Mouse (Mus musculus): ENCODE measurements at regions not wholly inside any gene's neighbourhood (a gene's known extent, or its start where the extent isn't known, plus 50 kb on each side); places are given as distances from the start of the nearest gene placed in this dataset.

DNA sequence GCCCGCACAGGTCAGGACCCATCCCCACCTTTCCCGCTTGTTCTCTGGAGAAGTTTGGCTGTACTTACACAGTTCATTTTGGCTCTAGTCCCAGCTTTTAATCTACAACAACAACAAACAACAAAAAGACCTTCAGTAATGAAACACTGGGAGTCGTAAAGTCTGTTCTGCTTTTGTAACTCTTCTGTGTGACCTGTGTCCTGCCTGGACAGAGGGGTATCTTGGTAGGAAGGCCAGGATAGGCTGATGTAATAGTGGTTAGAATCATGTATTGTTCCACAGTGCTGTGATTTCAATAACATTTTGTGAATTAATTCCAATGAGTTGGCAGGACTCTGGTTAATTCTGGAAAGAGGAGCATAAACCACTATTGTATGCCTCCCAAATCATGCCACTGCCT is 136.9 kb downstream of the Barhl2 start:
- no peak for DNase-seq (ENCODE audit: low spot score in 2 of 2)

DNA sequence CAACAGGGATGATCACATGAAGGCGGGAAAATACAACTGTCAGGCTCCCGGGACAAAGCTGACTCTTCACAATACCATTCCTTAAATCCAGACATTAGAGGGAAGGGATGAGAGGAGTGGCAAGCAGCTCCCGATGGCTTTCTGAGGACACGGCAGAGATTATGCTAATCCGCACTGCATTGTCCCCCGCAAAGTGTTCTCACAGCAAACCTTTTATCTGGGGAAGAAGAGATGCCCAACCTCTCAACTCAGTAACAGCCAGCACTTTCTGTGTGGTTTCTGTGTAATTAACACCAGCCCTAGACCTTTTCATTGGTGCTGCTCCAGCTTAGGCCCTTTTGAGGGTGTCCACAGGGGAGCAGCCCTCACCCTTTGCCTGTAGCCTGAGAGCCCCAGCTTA is 137.9 kb downstream of the Barhl2 start:
- DNase-seq (ENCODE audit: low spot score in 2 of 2) = no peak

DNA sequence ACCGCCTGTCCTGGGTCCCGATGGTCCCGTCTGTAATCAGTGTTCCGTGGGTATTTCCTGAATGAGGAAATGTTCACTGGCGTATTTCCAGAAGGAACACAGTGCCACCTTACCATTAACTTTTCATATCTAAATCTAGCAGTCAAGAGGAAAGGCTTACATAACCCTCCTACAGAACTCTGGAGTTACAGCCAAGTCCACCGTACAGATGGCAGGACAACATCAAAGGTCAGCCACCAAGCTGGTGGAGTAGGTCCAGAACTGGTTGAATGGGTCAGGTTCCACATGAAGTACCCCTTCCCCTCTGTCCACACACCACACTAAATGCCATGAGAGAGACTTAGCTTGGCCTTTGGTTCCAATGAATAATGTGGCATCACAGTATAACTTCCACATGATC is 139.7 kb downstream of the Barhl2 start:
- DNase-seq (ENCODE audit: low spot score in 2 of 2) = no peak

DNA sequence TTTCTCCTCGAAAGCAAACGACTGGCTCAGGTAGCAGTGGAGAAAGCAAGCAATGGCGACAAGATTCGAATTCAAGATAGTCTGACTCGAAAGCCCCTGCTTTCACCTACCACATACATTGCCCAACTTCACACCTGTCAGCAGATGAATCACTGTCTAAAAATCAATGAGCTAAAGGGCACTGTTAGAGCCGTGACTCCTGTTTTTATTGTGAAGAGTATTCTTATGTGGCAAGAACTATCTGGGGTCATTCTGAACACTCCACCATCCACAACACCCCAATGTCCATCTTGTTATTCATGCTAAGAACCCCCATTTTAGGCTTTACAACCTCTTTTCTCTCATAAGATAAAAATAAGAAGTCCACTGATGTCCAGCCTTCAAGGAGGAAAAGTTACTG is 144.1 kb downstream of the Barhl2 start:
- DNase-seq (ENCODE audit: low spot score in 2 of 2) = no peak

DNA sequence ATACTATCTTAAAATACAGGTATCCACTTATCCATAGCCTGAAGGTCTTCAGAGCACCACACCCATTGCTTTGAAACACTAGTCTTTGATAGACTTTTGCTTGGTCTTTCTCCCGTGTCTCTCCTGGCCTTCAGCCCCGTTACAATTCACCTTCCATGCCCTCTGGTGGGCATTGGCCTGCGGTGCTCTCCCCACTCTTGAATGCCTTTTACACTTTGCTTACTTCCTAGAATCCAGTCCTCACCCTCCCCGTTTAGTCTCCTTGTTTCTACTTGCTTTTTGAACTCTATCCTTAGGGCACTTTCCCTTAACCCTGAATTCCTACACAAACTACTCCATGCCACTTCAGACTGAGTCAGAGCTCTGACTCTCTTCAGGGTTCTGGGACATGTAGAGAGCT is 156.6 kb downstream of the Barhl2 start:
- DNase-seq (ENCODE audit: low spot score in 2 of 2) = no peak

DNA sequence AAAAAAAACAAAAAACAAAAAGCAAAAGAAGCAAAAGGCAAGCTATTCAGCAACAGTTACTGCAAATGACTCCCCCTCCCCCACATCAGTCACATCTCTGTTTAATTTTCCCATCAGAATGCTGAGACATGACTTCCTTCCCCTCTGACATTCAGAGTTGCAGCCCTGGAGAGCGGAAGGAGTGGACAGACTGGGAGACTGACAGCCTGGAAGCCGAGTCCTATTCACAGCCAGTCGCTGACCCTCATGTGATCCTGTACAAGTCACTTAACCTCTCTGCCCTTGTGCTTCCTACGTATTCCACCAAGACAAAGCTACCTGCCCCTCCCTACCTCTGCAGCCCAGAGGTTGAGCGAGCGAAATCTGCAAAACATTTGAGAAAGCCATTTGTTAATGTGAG is 161.2 kb downstream of the Barhl2 start:
- DNase-seq (ENCODE audit: low spot score in 2 of 2) = no peak

DNA sequence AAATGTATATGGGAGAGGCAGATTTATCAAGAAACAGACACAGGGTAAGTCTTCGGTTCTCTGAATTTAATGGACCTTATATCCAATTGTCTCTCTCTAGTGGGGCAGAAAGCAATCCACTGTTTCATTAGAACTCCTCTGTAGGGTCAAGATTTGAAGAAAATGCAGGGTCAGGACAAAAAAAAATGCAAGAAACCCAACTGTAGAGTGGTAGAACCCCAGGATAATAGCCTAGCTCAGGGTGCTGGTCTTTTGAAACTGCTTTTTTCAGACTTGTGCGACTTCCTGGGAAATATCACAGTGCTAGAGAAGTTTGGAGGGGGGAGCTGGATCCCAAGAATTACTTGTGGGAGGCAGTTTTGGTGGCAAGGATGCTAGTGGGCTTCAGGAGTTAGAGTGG is 162.0 kb downstream of the Barhl2 start:
- DNase-seq (ENCODE audit: low spot score in 2 of 2) = no peak

DNA sequence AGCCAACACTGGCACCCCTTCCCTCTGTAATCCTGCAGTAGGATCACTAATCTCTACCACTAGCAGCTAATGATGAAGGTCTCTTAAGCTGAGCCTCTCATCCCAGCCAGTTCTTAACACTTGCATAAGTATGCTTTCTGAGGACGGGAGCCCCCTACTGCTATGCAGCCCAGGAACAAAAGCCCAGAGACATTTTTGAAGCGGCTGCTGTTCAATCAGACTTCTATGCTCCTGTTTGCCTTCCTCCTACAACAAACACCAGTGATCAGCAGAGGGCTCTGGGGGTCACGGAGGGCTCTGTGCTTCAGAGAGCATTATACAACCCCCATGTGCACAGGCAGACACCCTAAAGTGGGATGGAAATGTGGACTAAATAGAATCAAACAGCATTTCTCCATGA is 162.4 kb downstream of the Barhl2 start:
- DNase-seq (ENCODE audit: low spot score in 2 of 2) = no peak

DNA sequence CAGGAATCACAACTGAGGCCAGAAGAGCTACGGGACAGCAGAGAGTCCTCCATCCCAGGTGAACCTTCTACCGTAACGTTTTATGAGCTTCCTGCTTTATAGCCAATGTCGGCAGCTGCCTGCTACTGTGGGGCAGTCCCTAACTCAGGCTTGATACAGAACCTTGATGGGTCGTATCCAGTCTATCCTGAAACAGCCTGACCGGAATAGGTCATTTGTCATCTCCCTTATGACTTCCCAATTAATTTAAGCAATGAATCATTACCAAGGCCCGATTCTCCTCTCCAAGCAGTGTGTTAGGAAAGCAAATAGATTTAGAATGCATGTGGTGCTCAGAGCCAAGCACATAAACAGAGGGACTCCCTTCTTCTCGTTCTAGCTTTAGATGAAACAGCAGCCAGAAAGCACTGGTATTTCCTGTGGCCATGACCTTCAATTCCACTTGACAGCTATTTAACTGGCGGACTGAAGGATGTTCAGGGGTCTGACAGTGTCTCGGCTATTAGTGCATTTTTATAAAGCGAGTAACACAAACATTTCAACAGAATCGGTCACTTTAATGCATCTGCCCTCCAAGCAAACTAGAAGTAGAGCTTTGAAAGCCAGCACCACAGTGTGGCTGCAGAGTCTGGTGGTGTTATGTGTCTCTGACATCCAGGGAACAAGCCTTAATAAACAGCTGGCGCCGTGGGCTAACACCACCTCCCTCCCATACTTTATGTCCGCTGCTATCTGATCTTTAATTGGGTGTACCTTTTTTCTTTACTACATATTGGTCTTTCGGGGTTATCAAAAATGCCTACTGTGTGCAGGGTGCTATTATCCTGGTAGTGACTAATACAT is 165.4 kb downstream of the Barhl2 start:
- no peak for DNase-seq (ENCODE audit: low spot score in 2 of 2)

DNA sequence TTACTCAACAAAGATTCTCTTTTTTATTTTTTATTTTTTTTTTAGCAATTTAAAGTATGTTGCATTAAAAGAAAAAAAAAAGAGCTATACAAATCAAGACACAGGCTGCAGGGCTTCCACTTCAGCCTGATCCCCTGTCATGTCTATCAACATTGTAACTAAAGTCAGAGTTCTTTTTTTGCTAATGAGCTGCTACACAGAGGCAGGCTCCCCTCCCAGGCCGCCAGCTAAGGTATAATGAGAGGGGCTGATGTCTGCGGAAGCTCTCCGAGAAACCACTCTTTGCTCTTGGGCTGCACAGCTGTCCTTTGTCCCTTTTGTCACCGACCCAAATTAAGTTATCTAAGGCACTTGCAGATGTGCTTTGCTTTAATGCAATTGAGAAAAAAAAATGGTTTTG is 172.8 kb downstream of the Barhl2 start:
- DNase-seq (ENCODE audit: low spot score in 2 of 2) = no peak

DNA sequence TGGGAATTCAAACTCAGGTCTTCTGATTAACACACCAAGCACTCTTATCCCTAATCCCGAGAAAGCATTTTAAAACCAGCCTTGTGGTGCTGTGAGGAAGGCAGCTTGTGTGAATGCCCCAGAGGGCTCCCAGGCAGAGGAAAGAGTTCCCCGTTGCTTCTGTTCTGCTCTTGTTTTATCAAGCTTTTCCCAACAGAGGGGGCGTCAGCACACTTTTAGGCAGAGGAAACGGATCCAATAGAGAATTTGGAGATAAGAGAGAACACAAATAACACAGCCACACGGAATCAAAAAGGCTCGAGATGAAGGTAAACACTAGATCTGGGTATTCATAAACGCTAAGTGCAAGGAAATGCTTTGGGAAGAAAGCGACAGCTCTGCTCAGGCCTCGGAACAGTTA is 173.2 kb downstream of the Barhl2 start:
- DNase-seq (ENCODE audit: low spot score in 2 of 2) = no peak

DNA sequence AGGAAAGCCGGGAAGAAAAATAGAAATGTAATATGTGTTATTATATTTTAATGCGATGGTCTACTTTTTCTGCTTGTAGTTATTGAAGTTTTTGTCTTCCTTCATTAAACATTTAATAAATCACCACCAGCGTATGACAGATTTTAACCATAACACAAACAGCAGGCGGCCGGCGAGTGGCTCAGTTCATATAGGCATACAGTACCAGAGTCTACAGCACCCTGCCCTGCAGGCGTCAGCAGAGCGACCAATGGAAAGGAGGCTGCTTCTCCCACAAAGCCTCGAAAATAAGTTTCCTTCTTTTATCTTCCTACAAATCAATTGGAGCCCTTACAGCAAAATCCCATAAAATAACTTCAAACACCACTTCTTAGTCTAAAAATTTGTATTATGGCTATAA is 175.3 kb downstream of the Barhl2 start:
- DNase-seq (ENCODE audit: low spot score in 2 of 2) = no peak

DNA sequence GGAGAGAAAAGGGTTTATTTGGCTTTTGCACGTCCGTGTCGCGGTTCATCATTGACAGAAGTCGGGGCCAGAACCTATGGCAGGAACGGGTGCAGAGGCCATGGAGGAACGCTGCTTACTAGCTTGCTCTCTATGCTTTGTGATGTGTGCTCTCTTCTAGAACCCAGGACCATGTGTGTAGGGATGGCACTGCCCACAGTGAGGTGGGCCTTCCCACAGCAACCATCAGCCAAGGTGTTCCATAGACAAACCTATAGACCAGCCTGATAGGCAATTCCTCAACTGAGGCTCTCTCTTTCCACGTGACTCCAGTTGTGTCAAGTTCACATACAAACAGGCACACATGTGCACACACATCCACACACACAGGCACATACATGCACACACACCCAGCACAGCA is 180.2 kb downstream of the Barhl2 start:
- DNase-seq (ENCODE audit: low spot score in 2 of 2) = no peak

DNA sequence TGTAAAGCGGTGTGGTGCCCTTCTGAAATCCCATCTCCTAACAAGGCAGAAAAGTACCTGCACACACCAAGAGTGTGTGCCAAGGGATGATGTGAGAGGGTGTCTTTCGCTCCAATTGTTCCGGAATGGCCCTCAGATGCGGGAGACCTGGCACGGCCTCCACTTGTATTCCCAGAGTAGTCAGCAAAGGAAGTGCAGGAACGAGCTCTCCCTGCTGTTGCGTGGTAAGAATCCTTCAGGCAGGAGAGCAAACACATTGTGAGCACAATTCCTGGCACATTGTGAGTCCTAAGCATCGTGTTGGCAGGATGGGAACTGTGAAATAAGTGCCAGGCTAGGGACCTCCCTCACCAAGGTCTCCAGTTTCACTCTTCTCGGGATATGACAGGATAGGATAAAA is 180.7 kb downstream of the Barhl2 start:
- DNase-seq (ENCODE audit: low spot score in 2 of 2) = no peak

DNA sequence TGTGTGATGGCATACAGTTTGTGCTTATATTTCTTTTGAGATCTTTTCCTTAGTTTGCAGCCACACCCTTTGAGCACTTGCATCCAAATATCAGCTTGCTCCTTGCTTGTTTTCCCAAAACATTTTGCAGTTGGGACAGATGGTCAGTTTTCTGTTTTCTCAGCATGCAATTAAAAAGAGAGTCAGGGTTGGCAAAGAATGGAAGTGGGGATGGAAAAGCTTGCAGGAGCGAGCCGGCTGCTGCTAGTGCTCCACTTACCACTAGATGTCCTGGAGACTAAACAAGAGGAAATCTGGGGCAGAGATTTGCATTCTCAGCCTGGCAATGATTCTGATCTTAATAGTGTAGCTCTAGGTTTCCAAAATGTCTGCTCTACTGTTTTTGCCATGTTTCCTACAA is 181.8 kb downstream of the Barhl2 start:
- DNase-seq (ENCODE audit: low spot score in 2 of 2) = no peak

DNA sequence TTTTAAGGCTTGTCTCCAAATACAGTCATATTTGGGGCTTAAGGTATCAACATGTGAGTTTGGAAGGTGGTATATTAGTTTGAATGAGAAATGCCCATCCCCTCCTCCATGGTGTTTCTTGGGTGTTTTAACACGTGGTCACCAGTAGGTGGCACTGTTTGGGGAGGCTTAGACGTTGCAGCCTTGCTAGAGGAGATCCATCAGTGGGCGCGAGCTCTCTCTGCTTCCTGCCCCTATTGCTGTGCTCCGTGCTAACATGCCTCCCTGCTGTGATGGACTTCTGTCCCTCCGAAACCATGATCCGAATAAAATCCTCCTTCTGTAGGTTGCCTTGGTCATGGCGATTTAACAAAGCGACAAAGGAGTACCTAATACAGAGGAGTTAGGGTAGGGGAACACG is 183.3 kb downstream of the Barhl2 start:
- DNase-seq (ENCODE audit: low spot score in 2 of 2) = no peak

DNA sequence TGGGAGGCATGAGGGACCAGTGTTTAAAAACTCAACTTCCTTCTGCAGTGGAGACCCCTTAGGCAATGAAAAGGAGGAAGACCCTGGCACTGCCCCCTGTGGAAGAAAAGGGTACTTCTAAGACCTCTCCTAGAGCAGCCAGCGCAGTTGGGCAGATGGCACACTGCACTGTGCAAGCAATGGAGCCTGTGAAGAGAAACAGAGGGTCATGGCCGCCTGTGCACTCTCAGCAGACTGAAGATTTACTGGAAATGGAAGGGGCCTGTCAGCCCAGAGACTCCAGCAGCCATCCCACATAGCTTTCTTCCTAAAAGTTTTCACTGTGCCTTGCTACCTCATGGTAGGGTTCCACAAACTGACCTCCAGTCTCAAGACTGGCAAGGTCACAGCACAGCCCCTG is 193.4 kb downstream of the Barhl2 start:
- no peak for DNase-seq (ENCODE audit: low spot score in 2 of 2)

DNA sequence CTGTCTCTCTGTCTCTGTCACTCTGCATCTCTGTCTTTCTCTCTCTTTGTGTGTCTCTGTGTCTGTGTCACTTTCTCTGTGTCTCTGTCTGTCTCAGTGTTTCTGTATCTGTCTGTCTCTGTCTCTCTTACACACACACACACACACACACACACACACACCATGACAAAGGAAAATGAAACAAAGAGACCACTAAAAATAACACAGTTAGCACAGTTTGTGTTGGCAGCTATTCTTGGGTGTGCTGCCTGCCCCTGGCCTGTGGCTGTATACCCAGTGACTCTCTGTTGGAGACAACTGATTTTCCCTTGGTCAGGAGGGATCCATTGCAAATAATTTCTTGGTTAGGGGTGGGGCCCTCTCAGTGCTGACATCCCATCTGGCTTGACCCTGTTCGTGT is 200.8 kb downstream of the Barhl2 start:
- DNase-seq (ENCODE audit: low spot score in 2 of 2) = no peak

DNA sequence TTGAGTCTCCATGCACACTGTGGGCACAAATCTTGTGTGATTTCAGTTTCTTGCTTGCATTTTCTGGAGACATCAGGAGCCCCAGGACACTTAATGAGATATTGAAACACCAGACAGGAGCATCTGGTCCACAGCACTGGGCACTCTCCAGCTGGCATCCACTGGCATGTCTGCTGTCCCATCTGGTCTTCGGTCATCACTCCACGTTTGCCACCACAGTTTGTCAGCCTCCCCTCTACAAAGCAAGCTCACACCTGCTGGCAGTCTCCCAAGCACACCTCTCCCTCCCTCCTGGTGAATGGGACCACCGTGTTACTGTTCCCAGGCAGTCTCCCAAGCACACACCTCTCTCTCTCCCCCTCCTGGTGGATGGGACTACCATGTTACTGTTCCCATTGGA is 228.8 kb downstream of the Barhl2 start:
- DNase-seq (ENCODE audit: low spot score in 2 of 2) = no peak

DNA sequence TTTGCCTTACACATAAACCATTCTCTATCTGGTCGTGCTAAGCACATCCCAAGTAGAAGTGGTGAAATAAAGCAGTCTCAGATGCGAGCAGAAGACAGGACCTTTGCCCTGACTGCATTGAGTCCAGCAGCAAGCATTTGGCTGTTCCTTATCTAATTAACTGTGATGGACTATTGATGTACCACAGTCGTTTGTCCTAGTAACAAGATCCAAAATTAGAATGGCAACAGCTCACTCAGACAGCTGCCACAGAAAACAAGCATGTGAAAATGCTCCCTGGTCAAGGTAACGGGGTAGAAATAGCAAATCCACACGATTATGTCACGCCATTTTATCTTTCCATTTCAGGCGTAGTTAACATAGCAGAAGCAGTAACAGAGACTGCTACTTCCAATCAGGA is 233.8 kb downstream of the Barhl2 start:
- no peak for DNase-seq (ENCODE audit: low spot score in 2 of 2)

DNA sequence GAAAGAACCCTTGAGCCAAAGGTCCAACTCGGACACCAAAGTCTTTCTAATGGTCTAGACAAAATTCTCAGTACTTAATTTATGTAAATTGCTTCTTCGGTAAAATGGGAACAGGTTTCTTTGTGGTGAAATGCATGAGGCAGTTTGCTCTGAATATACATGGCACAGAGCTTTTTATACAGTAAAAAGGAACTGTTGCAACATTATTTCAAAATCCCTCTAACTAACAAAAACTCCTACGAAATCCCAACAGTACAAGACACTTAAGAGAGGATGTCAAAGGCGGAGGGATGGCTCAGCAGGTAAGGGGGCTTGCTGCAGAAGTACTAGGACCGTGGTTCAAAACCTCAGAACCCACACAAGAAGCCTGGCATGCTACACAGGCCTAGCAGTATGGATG is 248.4 kb downstream of the Barhl2 start:
- no peak for DNase-seq (ENCODE audit: low spot score in 2 of 2)

DNA sequence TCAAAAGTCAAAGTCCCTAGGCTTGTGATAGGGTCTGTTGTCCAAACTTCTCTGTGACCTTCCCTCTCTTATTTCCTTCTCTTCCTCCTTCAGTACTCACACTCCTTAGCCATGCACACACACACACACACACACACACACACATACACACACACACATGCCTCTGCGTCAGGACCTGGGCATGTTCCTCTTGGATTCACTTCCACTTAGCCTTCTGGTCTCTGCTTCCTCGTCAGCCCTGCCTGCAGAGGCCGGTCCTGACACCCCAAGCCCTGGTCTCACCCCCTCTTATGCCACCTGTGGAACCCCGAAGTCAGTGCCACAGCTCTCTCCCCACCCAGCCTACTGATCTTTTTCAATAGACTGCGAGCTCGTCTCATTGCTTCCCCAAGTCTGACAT is 250.3 kb downstream of the Barhl2 start:
- DNase-seq (ENCODE audit: low spot score in 2 of 2) = no peak

DNA sequence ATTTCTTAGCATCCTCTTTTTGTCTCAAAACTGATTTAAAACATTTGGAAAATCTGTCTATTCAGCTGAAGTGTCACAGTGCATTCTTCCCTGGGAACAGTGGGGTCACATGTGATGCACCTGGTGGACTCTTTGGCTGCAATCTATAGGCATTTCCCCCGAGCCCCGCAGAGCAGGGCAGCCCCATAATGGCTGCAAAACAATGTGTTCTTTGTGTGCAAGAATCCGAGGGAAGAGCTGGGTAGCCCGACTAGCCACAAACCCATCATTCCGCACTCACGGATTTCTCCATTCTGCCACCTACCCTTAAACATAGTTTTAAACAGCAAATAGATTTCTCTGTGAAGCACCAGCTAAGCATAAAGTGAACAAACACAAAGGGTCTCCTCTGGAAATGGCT is 252.2 kb downstream of the Barhl2 start:
- no peak for DNase-seq (ENCODE audit: low spot score in 2 of 2)

DNA sequence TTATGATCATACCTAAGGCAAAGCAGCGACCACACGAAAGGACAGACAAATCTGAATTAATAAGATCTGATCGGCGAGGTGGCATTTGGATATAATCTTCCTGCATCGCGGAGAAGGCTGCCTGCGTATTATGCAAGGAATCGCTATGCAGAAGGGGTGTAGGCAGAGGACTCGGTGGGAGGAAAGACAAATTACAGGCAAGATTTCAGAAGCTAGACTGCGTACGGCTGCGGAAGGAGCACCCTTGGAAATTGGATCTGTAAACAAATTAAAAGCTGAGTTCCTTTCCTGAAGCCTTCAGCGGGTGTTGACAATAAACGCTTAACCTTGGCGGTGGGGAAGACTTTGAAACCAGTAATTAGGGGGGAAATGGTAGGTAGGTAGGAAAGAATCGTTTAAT is 257.3 kb downstream of the Barhl2 start:
- DNase-seq (ENCODE audit: low spot score in 2 of 2) = no peak
